Mouse (Mus musculus): ENCODE data around the gene Galnt10. TPM values are rescaled to one million over a fixed set of nuclear protein-coding genes. Genes with fewer than 3 reads are reported as not detected.

The Galnt10 gene
- polyA plus RNA-seq, 1 experiment from 2014 or later = 7.1 TPM

DNA sequence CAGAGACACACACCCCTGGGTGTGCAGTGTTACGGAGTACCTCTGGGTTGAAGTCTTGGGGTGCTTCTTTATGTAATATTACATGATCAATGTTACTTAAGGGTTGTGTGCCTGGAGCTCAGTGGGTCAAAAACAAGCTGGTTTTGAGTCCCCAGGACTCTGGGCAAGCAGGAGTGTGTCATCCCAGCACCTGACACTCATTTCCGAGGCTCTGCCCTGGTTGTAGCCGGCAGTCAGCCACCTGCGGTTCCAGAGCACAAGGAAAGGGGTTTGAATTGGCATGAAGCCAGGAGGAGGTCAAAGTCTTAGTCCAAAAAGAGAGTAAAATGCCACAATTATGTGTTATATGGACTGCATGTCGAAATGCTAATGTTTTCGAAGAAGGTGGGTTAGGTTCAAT lies 74.8 kb downstream of the Galnt10 start:
- no peak overlapping the region for H3K27ac ChIP-seq (ENCODE audit: low read depth, low read length)
- no peaks in the 10 kb centered on the region for H3K27me3 ChIP-seq (ENCODE audit: control insufficient read depth, insufficient read depth, low read length)
- no peaks in the 10 kb centered on the region for H3K36me3 ChIP-seq (ENCODE audit: control insufficient read depth, insufficient read depth, low read length)
- H3K9me3 ChIP-seq (replicated peaks; ENCODE audit: control insufficient read depth, low read length) = no peaks in the 10 kb centered on the region
- no peak for ATAC-seq (replicated peaks; ENCODE audit: insufficient number of reproducible peaks, low FRiP score, low TSS enrichment)
- H3K4me2 ChIP-seq = no peak overlapping the region
- WGBS (ENCODE audit: insufficient replicate concordance) = 77% methylated on average over 6 of the region's 6 CpGs
- no peaks in the 10 kb centered on the region; the same call in 1 of the 2 replicates for H3K4me1 ChIP-seq (ENCODE audit: control insufficient read depth, insufficient read depth, low read length)
- no peak overlapping the region for H3K4me3 ChIP-seq (ENCODE audit: low read depth, low read length)
- H3K9ac ChIP-seq (ENCODE audit: low read depth, low read length) = no peak overlapping the region

DNA sequence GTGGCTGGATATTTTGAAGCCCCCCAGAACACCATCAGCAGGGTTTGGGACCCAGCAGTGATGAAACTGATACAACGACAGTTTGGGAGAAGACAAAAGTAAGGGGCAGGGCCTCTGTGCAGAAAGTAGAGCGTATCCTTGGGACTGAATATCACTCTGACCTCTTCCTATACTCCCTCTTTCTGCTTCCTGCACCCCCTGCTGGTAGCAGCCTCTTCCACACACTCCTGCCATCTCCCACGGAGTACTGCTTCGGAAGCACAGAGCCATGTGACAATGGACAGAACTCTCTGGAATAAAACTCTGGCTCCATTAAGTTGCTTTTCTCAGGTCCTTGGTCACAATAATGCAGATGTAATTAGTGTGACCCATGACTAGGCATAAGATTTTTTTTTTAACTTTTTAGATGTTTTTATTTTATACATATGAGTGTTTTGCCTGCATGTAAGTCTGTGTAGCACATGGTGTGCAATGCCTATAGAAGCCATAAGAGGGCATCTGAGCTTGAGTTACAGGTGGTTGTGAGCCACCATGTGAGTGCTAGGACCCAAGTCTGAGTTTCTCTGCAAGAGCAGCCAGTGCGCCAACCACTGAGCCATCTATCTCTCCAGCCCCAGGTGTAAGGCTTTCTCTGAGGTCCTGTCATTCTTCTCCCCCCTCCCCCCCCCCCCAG lies 79.7 kb downstream of the Galnt10 start:
- H3K27me3 ChIP-seq (ENCODE audit: control insufficient read depth, insufficient read depth, low read length) = no peaks in the 10 kb centered on the region
- H3K27ac ChIP-seq (ENCODE audit: low read depth, low read length) = no peak overlapping the region
- no peaks in the 10 kb centered on the region; the same call in 1 of the 2 replicates for H3K4me1 ChIP-seq (ENCODE audit: control insufficient read depth, insufficient read depth, low read length)
- H3K9me3 ChIP-seq (replicated peaks; ENCODE audit: control insufficient read depth, low read length) = no peaks in the 10 kb centered on the region
- H3K9ac ChIP-seq (ENCODE audit: low read depth, low read length) = no peak overlapping the region
- H3K4me2 ChIP-seq = no peak overlapping the region
- 87% methylated on average over 5 of the region's 5 CpGs for WGBS (ENCODE audit: insufficient replicate concordance)
- H3K4me3 ChIP-seq (ENCODE audit: low read depth, low read length) = no peak overlapping the region
- ATAC-seq (replicated peaks; ENCODE audit: insufficient number of reproducible peaks, low FRiP score, low TSS enrichment) = no peak
- H3K36me3 ChIP-seq (ENCODE audit: control insufficient read depth, insufficient read depth, low read length) = no peaks in the 10 kb centered on the region

DNA sequence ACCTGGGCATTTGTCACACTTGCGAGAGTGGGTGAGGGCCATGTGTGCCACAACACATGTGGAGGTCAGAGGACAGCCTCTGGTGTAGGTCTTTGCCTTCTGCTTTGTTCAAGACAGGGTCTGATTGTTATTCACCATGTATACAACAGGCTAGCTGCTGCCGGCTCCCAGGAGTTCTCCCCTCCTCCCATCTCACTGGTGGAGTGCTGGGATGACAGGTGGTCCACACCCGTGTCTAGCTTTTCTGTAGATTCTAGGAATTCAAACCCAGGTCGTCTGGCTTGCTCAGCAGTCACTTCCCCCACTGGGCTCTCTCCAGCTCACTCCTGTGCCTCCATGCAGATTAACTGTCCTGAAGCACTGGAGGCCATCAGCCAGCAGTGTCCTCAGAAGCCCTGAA lies 80.7 kb downstream of the Galnt10 start:
- WGBS (ENCODE audit: insufficient replicate concordance) = 63% methylated on average over 4 of the region's 4 CpGs
- ATAC-seq (replicated peaks; ENCODE audit: insufficient number of reproducible peaks, low FRiP score, low TSS enrichment) = no peak
- Histone ChIP-seq H3K36me3 (ENCODE audit: control insufficient read depth, insufficient read depth, low read length) (no peaks in the 10 kb centered on the region), H3K27me3 (ENCODE audit: control insufficient read depth, insufficient read depth, low read length) (no peaks in the 10 kb centered on the region), H3K4me2 (no peak overlapping the region), H3K9me3 (replicated peaks; ENCODE audit: control insufficient read depth, low read length) (no peaks in the 10 kb centered on the region), H3K4me1 (ENCODE audit: control insufficient read depth, insufficient read depth, low read length) (no peaks in the 10 kb centered on the region), H3K4me3 (ENCODE audit: low read depth, low read length) (no peak overlapping the region), H3K9ac (ENCODE audit: low read depth, low read length) (no peak overlapping the region), H3K27ac (ENCODE audit: low read depth, low read length) (no peak overlapping the region)

DNA sequence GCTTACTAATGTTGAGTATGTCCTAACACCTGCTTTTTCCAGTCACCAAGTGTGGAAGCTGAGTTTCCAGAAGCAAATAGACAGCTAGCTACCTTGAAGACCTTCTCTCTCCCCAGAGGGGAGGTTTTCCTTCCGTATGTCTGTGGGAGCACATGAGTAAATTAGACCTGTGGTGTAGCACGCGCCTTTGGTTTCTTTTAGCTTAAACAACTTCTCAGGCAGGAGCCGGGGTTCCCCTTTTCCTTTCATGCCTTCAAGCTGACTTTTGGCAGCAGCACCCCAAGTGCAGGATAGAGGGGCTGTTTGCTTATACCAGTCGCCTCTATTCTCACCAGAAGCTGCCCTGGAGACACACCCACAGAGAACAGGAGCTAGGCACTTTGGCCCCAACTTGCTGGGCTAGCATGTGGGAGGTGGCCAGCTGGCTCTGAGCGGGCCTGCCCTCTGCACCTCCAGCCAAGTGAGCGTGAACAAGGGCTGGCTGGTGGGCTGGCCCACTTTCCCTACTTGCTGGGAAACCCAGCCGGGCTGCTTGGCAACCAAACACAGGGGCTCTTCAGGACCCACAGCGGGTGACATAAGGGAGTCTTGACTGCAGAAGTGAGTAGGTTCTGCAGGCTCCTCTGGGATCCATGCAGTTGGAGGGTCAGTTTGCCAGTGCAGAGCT lies 82.2 kb downstream of the Galnt10 start:
- no peak overlapping the region for H3K9ac ChIP-seq (ENCODE audit: low read depth, low read length)
- 68% methylated on average over 9 of the region's 9 CpGs for WGBS (ENCODE audit: insufficient replicate concordance)
- no peak for ATAC-seq (replicated peaks; ENCODE audit: insufficient number of reproducible peaks, low FRiP score, low TSS enrichment)
- no peaks in the 10 kb centered on the region for H3K36me3 ChIP-seq (ENCODE audit: control insufficient read depth, insufficient read depth, low read length)
- H3K9me3 ChIP-seq (replicated peaks; ENCODE audit: control insufficient read depth, low read length) = no peaks in the 10 kb centered on the region
- no peaks in the 10 kb centered on the region for H3K27me3 ChIP-seq (ENCODE audit: control insufficient read depth, insufficient read depth, low read length)
- H3K27ac ChIP-seq (ENCODE audit: low read depth, low read length) = no peak overlapping the region
- H3K4me2 ChIP-seq = no peak overlapping the region
- H3K4me1 ChIP-seq (ENCODE audit: control insufficient read depth, insufficient read depth, low read length) = no peaks in the 10 kb centered on the region; the same call in 1 of the 2 replicates
- H3K4me3 ChIP-seq (ENCODE audit: low read depth, low read length) = no peak overlapping the region

DNA sequence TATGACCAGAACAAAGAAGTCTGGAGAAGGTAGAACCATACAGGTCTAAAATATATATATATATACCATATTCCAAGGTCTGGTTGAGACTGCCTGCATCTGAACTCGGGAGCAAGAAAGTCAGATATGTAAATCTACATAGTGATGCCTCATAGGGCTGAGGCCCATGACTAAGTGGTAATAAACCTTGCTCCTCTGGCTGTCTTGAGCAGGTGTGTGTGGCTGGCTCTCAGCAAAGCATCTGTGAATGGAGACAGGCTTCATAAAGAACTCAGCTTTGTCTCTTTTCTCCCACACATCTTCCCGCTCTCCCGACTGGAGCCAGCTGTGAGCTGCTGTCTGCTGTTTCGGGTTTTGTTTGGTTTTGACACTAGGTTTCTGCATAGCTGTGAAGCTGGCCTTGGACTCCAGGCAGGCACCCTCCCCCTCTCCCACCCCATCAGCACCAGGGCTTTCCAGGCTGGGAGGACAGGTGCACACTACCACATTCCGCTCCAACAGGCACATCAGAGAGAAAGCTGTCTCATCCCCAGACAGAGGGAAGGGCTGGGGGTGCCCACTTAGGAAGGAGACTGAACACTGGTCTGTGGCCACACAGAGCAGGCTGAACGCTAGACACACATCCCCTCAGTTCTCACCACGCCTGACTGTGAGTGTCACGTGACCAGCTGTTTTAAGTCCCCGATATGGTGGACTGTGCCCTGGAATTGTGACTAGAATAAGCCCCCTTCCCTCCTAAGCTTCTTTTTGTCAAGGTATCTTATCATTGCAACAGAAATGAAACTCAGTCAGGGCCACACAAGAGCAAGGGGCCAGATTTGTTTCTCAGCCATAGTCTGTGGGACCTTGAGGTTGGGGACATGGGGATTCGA lies 87.4 kb downstream of the Galnt10 start:
- 80% methylated on average over 10 of the region's 10 CpGs for WGBS (ENCODE audit: insufficient replicate concordance)
- ATAC-seq (replicated peaks; ENCODE audit: insufficient number of reproducible peaks, low FRiP score, low TSS enrichment) = no peak
- Histone ChIP-seq H3K9ac (ENCODE audit: low read depth, low read length) (no peak overlapping the region), H3K9me3 (replicated peaks; ENCODE audit: control insufficient read depth, low read length) (no peaks in the 10 kb centered on the region), H3K36me3 (ENCODE audit: control insufficient read depth, insufficient read depth, low read length) (no peaks in the 10 kb centered on the region), H3K4me3 (ENCODE audit: low read depth, low read length) (no peak overlapping the region), H3K27ac (ENCODE audit: low read depth, low read length) (no peak overlapping the region), H3K27me3 (ENCODE audit: control insufficient read depth, insufficient read depth, low read length) (no peaks in the 10 kb centered on the region), H3K4me1 (ENCODE audit: control insufficient read depth, insufficient read depth, low read length) (no peaks in the 10 kb centered on the region; the same call in 1 of the 2 replicates), H3K4me2 (no peak overlapping the region)

DNA sequence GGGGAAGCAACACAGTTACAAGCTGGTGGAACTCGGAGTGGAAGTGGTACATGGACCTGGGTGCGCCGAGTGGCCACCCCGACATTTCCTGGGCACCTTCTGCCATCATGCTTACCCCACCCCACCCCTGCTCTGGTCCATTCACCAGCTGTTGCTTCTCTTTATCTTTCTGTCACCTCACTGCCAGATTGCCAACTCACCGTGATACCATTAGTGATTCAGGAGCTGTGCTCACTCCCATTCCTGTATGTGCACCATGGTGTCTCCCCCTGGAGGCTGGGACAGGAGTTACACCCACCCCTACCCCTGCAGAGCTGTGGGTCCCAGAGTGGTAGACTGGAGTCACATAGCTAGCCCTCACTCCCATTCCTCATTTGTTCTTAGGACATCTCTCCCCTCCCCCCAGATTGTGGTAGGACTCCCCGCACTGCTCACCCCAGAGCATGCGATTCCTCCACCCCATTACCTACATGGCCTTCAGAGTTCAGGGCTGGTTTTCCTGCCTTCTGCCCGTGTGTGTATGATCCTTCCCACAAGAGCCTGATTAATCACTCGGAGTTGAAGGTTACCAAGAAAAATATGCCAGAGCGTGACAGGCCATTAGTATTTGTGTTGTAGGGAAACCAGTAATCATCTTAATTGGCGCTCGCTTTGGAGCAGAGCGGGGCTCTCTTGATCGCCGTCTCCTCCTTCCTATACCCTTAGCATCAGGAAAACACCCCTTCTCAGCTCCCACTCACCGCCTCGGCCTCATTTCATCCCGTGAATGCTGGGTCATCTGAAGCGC lies 102.2 kb downstream of the Galnt10 start:
- H3K9me3 ChIP-seq (replicated peaks; ENCODE audit: control insufficient read depth, low read length) = no peaks in the 10 kb centered on the region
- H3K9ac ChIP-seq (ENCODE audit: low read depth, low read length) = no peak overlapping the region
- no peak overlapping the region for H3K4me2 ChIP-seq
- 83% methylated on average over 19 of the region's 19 CpGs for WGBS (ENCODE audit: insufficient replicate concordance)
- H3K4me3 ChIP-seq (ENCODE audit: low read depth, low read length) = no peak overlapping the region
- H3K4me1 ChIP-seq (ENCODE audit: control insufficient read depth, insufficient read depth, low read length) = peaks cover 26% of the 10 kb centered on the region
- H3K27me3 ChIP-seq (ENCODE audit: control insufficient read depth, insufficient read depth, low read length) = no peaks in the 10 kb centered on the region
- H3K27ac ChIP-seq (ENCODE audit: low read depth, low read length) = no peak overlapping the region
- ATAC-seq (replicated peaks; ENCODE audit: insufficient number of reproducible peaks, low FRiP score, low TSS enrichment) = no peak
- no peaks in the 10 kb centered on the region for H3K36me3 ChIP-seq (ENCODE audit: control insufficient read depth, insufficient read depth, low read length)

DNA sequence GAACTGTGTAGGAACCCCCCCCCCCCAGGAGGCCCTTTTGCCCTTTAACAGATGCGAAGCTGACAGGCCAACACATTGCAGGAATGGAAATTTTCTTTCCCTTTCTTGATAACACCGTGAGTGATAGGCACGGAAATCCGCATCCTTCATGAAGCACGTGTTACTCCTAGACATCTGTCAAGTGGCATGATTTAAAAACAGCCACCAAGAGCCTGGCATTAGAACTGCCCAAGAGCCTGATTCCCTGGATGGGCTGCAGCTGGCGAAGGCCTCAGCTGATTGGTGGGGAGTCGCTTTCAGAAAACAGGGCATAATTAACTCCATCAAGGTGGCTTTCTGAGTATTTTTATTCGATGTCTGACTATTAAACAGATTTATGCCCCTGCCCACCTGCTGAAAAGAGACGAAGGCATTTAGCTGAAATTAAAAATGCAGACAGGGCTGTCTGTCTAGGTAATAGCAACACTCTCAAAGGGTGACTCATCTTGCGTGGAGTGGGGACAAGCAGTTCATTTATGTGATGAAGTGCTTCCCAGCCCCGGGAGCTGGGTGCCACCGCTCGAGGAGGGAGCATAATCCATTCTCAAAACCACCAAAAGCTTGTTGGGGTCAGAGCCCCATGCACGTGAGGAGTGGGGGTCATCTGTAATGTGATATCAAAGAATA lies 108.4 kb downstream of the Galnt10 start:
- H3K27ac ChIP-seq (ENCODE audit: low read depth, low read length) = no peak overlapping the region
- H3K36me3 ChIP-seq (ENCODE audit: control insufficient read depth, insufficient read depth, low read length) = no peaks in the 10 kb centered on the region
- ATAC-seq (replicated peaks; ENCODE audit: insufficient number of reproducible peaks, low FRiP score, low TSS enrichment) = peak; percentile 39; the same call in 1 of the 2 replicates
- no peaks in the 10 kb centered on the region for H3K27me3 ChIP-seq (ENCODE audit: control insufficient read depth, insufficient read depth, low read length)
- peaks cover 39% of the 10 kb centered on the region for H3K4me1 ChIP-seq (ENCODE audit: control insufficient read depth, insufficient read depth, low read length)
- H3K9me3 ChIP-seq (replicated peaks; ENCODE audit: control insufficient read depth, low read length) = no peaks in the 10 kb centered on the region
- H3K4me3 ChIP-seq (ENCODE audit: low read depth, low read length) = no peak overlapping the region
- H3K9ac ChIP-seq (ENCODE audit: low read depth, low read length) = no peak overlapping the region
- H3K4me2 ChIP-seq = no peak overlapping the region
- WGBS (ENCODE audit: insufficient replicate concordance) = 50% methylated on average over 14 of the region's 14 CpGs

DNA sequence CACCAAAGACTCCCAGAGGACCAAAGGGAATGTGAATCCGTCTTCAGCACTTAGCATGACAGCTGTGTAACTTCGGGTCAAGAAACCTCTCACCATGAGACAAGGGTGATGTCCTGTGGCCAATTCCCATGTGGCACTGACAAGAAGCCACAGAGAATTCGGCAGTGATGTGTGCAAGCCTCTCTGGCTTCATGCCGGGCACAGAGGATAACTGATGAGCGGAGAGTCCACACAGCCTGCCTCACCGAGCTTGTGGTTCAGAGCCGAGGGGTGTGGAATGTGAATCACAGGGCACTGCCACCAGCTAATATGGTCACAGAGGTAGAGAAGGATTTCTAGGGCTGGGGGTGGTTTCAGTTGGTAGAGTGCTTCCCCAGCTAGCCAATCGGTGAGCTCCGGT lies 113.4 kb downstream of the Galnt10 start:
- no peak for ATAC-seq (replicated peaks; ENCODE audit: insufficient number of reproducible peaks, low FRiP score, low TSS enrichment)
- Histone ChIP-seq H3K9ac (ENCODE audit: low read depth, low read length) (no peak overlapping the region), H3K36me3 (ENCODE audit: control insufficient read depth, insufficient read depth, low read length) (no peaks in the 10 kb centered on the region; the same call in 1 of the 2 replicates), H3K4me3 (ENCODE audit: low read depth, low read length) (no peak overlapping the region), H3K27ac (ENCODE audit: low read depth, low read length) (no peak overlapping the region), H3K4me2 (no peak overlapping the region), H3K4me1 (ENCODE audit: control insufficient read depth, insufficient read depth, low read length) (peaks cover 4% of the 10 kb centered on the region), H3K9me3 (replicated peaks; ENCODE audit: control insufficient read depth, low read length) (no peaks in the 10 kb centered on the region), H3K27me3 (ENCODE audit: control insufficient read depth, insufficient read depth, low read length) (no peaks in the 10 kb centered on the region)
- 74% methylated on average over 9 of the region's 9 CpGs for WGBS (ENCODE audit: insufficient replicate concordance)
